Mouse (Mus musculus) left cerebral cortex, adult 8-10 months (tissue): Measurements from ENCODE around the gene Ypel4. TPM values are rescaled to one million over a fixed set of nuclear protein-coding genes. Genes with fewer than 3 reads are reported as not detected.
"Not testable (repeated sequence)": the region's sequence is repeated elsewhere in the genome, so short reads cannot be mapped to it uniquely, and the experiment has no call there.

ENCODE experiments used
- DNase-seq, 2 experiments: peaks; one replicate each; pipeline ENCODE4 v3.0.0; 2022; ENCODE audit warnings: low spot score in 2 of 2
- total RNA-seq, 4 experiments: library from RNA; stranded (reverse); gene quantifications; 2 replicates each; pipeline ENCODE4 v1.2.4; 2022

Ypel4 gene
- total RNA-seq, 4 experiments from 2014 or later = 67.7 to 77.9 (median 74.4) TPM

- peak; percentile 94 to 96 for DNase-seq
These were observed 6.5 kb upstream of the Ypel4 start, which contains the start of gene Clp1 for GRCm38 (mm10) chr2:84727172-84727858. Gene Clp1, minus strand, starts transcription at chr2:84727350.

DNA sequence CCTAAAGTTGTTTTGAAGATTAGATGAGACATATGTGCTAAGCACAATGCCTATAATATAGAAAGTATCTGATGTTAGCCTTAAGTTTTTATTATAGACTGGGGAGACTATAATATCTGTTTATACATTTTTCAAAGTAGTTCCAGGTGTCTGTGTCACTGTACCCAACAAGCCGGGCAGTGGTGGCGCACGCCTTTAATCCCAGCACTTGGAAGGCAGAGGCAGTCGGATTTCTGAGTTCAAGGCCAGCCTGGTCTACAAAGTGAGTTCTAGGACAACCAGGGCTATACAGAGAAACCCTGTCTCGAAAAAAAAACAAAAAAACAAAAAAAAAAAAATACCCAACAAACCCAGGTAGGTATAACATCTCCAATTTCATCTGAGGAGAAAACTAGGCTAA is 5.7 kb upstream of the Ypel4 start:
- DNase-seq = not testable (repeated sequence)

GRCm38 (mm10) chr2:84731206-84731605 is 2.7 kb upstream of the Ypel4 start:
- DNase-seq = no peak

- no peak for DNase-seq
These were observed 1.5 kb upstream of the Ypel4 start for GRCm38 (mm10) chr2:84732394-84732793.

- DNase-seq = peak in 1 of 2 experiments; percentile 27
These were observed 550 bp downstream of the Ypel4 start for GRCm38 (mm10) chr2:84734351-84734864.

GRCm38 (mm10) chr2:84734919-84735318 is 1.1 kb downstream of the Ypel4 start:
- DNase-seq = no peak

GRCm38 (mm10) chr2:84735346-84735920 is 1.6 kb downstream of the Ypel4 start:
- DNase-seq = no peak

GRCm38 (mm10) chr2:84736312-84737161 is 2.7 kb downstream of the Ypel4 start:
- DNase-seq = no peak

- no peak for DNase-seq
These were observed 3.6 kb downstream of the Ypel4 start for GRCm38 (mm10) chr2:84737451-84737925.

DNA sequence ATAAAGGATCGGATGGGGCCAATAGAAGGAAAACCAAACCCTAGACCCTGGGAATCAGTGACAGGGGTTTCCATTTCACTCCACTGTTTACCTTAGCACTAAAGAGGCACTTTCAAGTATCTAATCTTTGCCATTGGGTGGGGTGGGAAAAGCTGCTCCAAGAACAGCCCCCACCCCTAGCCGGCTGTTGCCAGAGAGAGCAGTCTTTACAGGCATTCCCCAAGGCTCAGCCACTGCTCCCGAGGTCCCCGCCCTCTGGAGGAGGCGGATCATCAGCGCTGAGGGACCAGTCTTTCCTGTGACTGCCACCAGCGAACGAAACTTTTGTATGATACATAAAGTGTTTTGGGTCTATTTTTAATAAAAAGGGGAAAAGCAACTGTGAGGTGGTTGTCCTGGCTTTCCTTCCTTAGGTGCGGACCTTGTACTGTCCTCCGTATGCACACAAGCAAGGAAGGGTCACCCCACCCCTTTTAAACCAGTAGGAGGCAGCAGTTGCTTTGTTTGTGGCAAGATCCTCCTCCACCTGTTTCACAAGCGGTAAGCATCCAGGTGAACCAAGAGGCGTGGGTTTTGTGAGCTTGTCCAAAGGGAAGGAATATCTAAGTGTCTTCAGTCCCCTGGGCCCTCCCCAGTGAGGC is 4.5 kb downstream of the Ypel4 start:
- no peak for DNase-seq

GRCm38 (mm10) chr2:84740608-84741333 is 6.9 kb downstream of the Ypel4 start:
- no peak for DNase-seq

GRCm38 (mm10) chr2:84741841-84742450 is 8.1 kb downstream of the Ypel4 start:
- DNase-seq = no peak

DNA sequence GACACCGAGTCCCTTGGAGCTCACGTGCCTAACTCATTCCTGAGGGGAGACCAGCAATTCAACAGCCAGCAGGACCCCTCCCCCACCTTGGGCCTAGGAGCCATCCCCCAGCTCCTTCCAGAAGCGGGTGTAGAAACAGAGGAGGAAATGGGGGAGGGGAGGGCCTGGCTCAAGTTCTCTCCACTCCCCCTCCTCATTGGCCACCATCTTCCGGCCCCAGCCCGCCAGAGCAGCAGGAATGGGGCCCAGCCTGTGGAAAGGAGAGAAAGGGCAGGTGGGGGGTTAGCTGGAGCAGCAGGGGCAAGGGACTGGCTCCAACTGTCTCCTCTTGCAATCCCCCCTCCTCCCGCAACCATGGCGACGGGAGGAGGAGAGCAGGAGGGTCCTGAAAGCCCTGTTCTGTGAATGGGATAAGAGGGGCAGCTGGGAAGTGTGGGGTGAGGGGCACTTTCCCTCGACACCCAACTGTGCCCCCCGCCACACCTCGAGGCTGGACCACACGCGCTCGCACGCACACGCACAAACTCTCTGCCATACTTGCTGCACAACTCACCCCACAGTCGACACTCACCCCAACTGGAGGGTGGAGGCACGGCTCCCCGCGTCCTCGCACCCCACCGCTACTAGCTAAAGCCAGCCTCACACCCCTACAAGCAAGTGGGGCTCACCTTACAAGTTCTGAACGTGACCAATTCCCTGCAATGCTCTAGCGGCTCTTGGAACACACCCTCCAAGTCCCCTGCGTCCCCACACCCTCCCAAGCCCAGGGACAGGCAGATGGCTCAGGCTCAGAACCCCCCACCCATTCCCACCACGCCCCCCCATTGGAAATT is 8.8 kb downstream of the Ypel4 start:
- DNase-seq = no peak

DNA sequence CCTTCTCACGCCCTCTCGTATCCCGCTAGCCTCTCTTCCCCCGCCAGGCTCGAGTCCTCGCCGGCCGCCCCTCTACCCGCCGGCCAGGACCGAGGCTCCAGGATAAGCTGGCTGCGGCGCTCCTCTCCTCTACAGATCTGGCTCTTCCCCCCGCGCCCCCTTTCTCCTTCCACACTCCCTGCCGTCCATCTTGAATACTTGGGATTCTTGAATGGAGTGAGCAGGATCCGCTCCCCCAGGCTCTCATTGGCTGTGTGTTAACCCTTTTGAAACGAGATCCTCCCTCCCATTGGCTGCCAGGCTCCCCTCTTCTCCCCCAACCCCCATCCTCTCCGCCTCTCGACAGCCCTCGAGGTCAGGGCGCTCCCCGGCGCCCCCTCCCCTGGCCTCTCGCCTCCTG is 9.7 kb downstream of the Ypel4 start, which contains the start of gene Gm19426:
Gene Gm19426 (minus strand): TSS at position 95 of the 400 bp plus-strand sequence.
- DNase-seq = peak in 1 of 2 experiments; percentile 57

- DNase-seq = no peak
These were observed 10.3 kb downstream of the Ypel4 start for GRCm38 (mm10) chr2:84744126-84744525.

- no peak for DNase-seq
These were observed 16.3 kb downstream of the Ypel4 start for GRCm38 (mm10) chr2:84750115-84750514.

- no peak for DNase-seq
These were observed 22.4 kb downstream of the Ypel4 start for GRCm38 (mm10) chr2:84756245-84756644.

DNA sequence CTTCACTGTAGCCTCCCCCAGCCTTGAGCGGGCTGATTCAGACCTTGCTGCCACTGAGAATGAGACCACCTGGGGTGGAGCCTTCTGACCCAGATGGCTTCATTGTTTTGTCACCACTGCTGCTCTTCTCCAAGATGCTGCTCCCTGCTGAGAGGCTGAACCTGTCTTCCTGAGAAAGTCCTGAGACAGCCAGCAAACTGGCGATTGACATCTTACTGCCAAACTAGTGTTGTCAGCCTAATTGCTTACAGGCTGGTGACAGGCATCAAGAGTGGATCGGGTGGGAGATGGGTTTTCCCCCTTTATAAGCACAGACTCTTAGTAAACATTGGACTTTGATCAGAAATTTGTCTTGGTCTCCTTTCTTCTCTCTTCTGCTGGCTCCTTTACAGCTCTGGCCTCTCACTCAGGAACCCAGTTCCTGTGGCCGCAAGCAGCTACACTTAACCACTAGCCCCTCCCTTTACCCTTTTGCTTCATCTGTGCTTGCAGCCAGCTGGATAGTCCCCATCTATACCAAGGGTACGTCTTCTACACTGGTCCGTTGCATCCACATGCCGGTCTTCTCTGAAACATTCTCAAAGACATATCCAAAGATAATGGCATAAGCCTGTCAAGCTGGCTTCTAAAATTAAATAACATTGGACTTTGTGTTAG is 23.3 kb downstream of the Ypel4 start:
- DNase-seq = no peak
